ENCODE assay signal across 8 mouse cellular contexts in genomic region chr2:153346221-153347182, GRCm38 (mm10). TPM values are rescaled to one million over a fixed set of nuclear protein-coding genes. Genes with fewer than 3 reads are reported as not detected.
DNase-seq lines count a peak whose midpoint lies in the region; ATAC-seq and TF ChIP-seq lines count a peak whose summit lies in the region.

No protein-coding gene starts in this region.

- TF ChIP-seq EP300 in liver, embryonic 14.5 days (IDR thresholded peaks at IDR 0.05; ENCODE audit: low read depth) = no peak
- no peak for TF ChIP-seq EP300 in stomach, postnatal 0 days (optimal IDR thresholded peaks at IDR 0.05)

- TF ChIP-seq CTCF in liver, embryonic 14.5 days (IDR thresholded peaks at IDR 0.05; ENCODE audit: low read depth) = no peak
- TF ChIP-seq CTCF in stomach, postnatal 0 days (IDR thresholded peaks at IDR 0.05; ENCODE audit: low read depth) = no peak

- peak; percentile 15 to 34 for DNase-seq in left cerebral cortex, adult 8-10 months (ENCODE audit: low spot score in 2 of 2)
- DNase-seq in left cerebral cortex, adult 18-20 months (ENCODE audit: low spot score in 2 of 2) = no peak
- DNase-seq in embryo, embryonic 10 days (ENCODE audit: low spot score) = peak; percentile 80
- DNase-seq in heart, adult 18-20 months = peak; percentile 61 to 75
- peak; percentile 70 for DNase-seq in kidney, adult 11 months
- peak in 2 of 3 experiments; percentile 37 to 39 for DNase-seq in liver, embryonic 14.5 days (ENCODE audit: low read depth in 3 of 3, low spot score in 3 of 3)
- peak; percentile 84 for DNase-seq in neural tube, embryonic 11.5 days (ENCODE audit: low spot score)
- peak; percentile 75 for DNase-seq in stomach, postnatal 0 days (ENCODE audit: low spot score)

- WGBS in liver, embryonic 14.5 days (ENCODE audit: insufficient replicate concordance) = 0% methylated on average over 72 of the region's 76 CpGs
- under 1% methylated on average over 29 of the region's 76 CpGs for WGBS in neural tube, embryonic 11.5 days
- 2% methylated on average over 44 of the region's 76 CpGs for WGBS in stomach, postnatal 0 days

- no peaks in the 10 kb centered on the region for H3K27me3 ChIP-seq in liver, embryonic 14.5 days (ENCODE audit: control insufficient read depth, insufficient read depth, low read length)
- no peaks in the 10 kb centered on the region for H3K27me3 ChIP-seq in neural tube, embryonic 11.5 days (ENCODE audit: control insufficient read depth, insufficient read depth, low read length)
- H3K27me3 ChIP-seq in stomach, postnatal 0 days (ENCODE audit: control insufficient read depth, insufficient read depth, low read length) = no peaks in the 10 kb centered on the region

- peak overlapping the region; percentile 81 for H3K27ac ChIP-seq in liver, embryonic 14.5 days
- H3K27ac ChIP-seq in neural tube, embryonic 11.5 days (ENCODE audit: low read depth, low read length) = peak overlapping the region; percentile 98
- peak overlapping the region; percentile 99 for H3K27ac ChIP-seq in stomach, postnatal 0 days (replicated peaks)

- H3K9ac ChIP-seq in liver, embryonic 14.5 days (replicated peaks) = peak overlapping the region; percentile 99
- peak overlapping the region; percentile 97 for H3K9ac ChIP-seq in neural tube, embryonic 11.5 days (ENCODE audit: low read length)
- peak overlapping the region; percentile 96 for H3K9ac ChIP-seq in stomach, postnatal 0 days (ENCODE audit: low read length)

- H3K4me3 ChIP-seq in liver, embryonic 14.5 days (ENCODE audit: insufficient read depth in 1 of 2, low read depth in 2 of 2, low read length in 2 of 2) = peak overlapping the region; percentile 100
- H3K4me3 ChIP-seq in neural tube, embryonic 11.5 days (ENCODE audit: low read depth, low read length) = peak overlapping the region; percentile 97
- peak overlapping the region; percentile 92 for H3K4me3 ChIP-seq in stomach, postnatal 0 days (ENCODE audit: low read depth, low read length)

- H3K4me2 ChIP-seq in liver, embryonic 14.5 days (ENCODE audit: low read depth) = peak overlapping the region; percentile 93
- H3K4me2 ChIP-seq in neural tube, embryonic 11.5 days (ENCODE audit: low read depth) = peak overlapping the region; percentile 76
- peak overlapping the region; percentile 75 for H3K4me2 ChIP-seq in stomach, postnatal 0 days (replicated peaks; ENCODE audit: low read depth)

- no peaks in the 10 kb centered on the region for H3K9me3 ChIP-seq in liver, embryonic 14.5 days (ENCODE audit: control insufficient read depth, low read length)
- H3K9me3 ChIP-seq in neural tube, embryonic 11.5 days (ENCODE audit: control insufficient read depth, low read length) = no peaks in the 10 kb centered on the region
- no peaks in the 10 kb centered on the region for H3K9me3 ChIP-seq in stomach, postnatal 0 days (ENCODE audit: control insufficient read depth, low read length)

- peak; percentile 47 for ATAC-seq in liver, embryonic 14.5 days (ENCODE audit: insufficient read depth)
- ATAC-seq in neural tube, embryonic 11.5 days (ENCODE audit: insufficient read depth, low FRiP score, low TSS enrichment) = peak; percentile 35
- peak; percentile 44 for ATAC-seq in stomach, postnatal 0 days (ENCODE audit: low FRiP score, low TSS enrichment)

- H3K4me1 ChIP-seq in liver, embryonic 14.5 days (replicated peaks; ENCODE audit: control insufficient read depth in 2 of 2, insufficient read depth in 2 of 2, low read length in 1 of 2) = peaks cover 55 to 58% of the 10 kb centered on the region in 2 experiments
- H3K4me1 ChIP-seq in neural tube, embryonic 11.5 days (ENCODE audit: control insufficient read depth, insufficient read depth, low read length) = peaks cover 12% of the 10 kb centered on the region
- H3K4me1 ChIP-seq in stomach, postnatal 0 days (replicated peaks; ENCODE audit: control insufficient read depth, insufficient read depth) = no peaks in the 10 kb centered on the region; the same call in 1 of the 2 replicates

- H3K36me3 ChIP-seq in liver, embryonic 14.5 days (replicated peaks; ENCODE audit: control insufficient read depth, insufficient read depth, low read depth) = no peaks in the 10 kb centered on the region
- no peaks in the 10 kb centered on the region for H3K36me3 ChIP-seq in neural tube, embryonic 11.5 days (ENCODE audit: control insufficient read depth, insufficient read depth, low read length)
- no peaks in the 10 kb centered on the region for H3K36me3 ChIP-seq in stomach, postnatal 0 days (ENCODE audit: control insufficient read depth, insufficient read depth, low read length)

RNA-seq across cellular contexts. Expression of gene Asxl1, which starts 0.9 kb away (rescaled TPM):
- 10 to 100 TPM; 34.5 to 37.7 (median 35.5) TPM for total RNA-seq in left cerebral cortex, adult 8-10 months (2022)
- total RNA-seq in left cerebral cortex, adult 18-20 months (2021) = 10 to 100 TPM; 34.6 to 36.5 TPM
- 10 to 100 TPM; 17.1 to 17.3 TPM for total RNA-seq in heart, adult 18-20 months (2021)
- 6.4 and 7.7 TPM in 2 replicates for polyA plus RNA-seq in liver, embryonic 14.5 days (2012; rRNA removed)
- polyA plus RNA-seq in liver, embryonic 14.5 days (2014; fragmentation: Nextera tagmentation; extraction: Ambion mirVana) = 6.4 and 6.5 TPM in 2 replicates
- 20.7 and 24.6 TPM in 2 replicates for polyA plus RNA-seq in neural tube, embryonic 11.5 days (2014; fragmentation: Nextera tagmentation; extraction: Ambion mirVana)
- 5.9 TPM in 2 replicates for polyA plus RNA-seq in stomach, postnatal 0 days (2015; fragmentation: Nextera tagmentation; extraction: Ambion mirVana)

RNA-seq across cellular contexts. Expression of gene Kif3b, which starts 55.3 kb away (rescaled TPM):
- total RNA-seq in left cerebral cortex, adult 8-10 months (2022) = 10 to 100 TPM; 49.9 to 53.8 (median 52.3) TPM
- 10 to 100 TPM; 53.5 to 56.9 TPM for total RNA-seq in left cerebral cortex, adult 18-20 months (2021)
- total RNA-seq in heart, adult 18-20 months (2021) = 1 to 10 TPM; 7.6 to 8.1 TPM
- polyA plus RNA-seq in liver, embryonic 14.5 days (2012; rRNA removed) = 2.0 and 2.5 TPM in 2 replicates
- 1.4 and 1.8 TPM in 2 replicates for polyA plus RNA-seq in liver, embryonic 14.5 days (2014; fragmentation: Nextera tagmentation; extraction: Ambion mirVana)
- 7.7 and 8.6 TPM in 2 replicates for polyA plus RNA-seq in neural tube, embryonic 11.5 days (2014; fragmentation: Nextera tagmentation; extraction: Ambion mirVana)
- polyA plus RNA-seq in stomach, postnatal 0 days (2015; fragmentation: Nextera tagmentation; extraction: Ambion mirVana) = 3.1 and 3.2 TPM in 2 replicates

Comparison
In these comparisons a context has a peak if more than half of its experiments do, and no peak if none do; other contexts are left out.
1. DNase-seq: peak in left cerebral cortex, adult 8-10 months (2 of 2), embryo, embryonic 10 days (single experiment), heart, adult 18-20 months (2 of 2), kidney, adult 11 months (single experiment), liver, embryonic 14.5 days (2 of 3), neural tube, embryonic 11.5 days (single experiment) and stomach, postnatal 0 days (single experiment); none in left cerebral cortex, adult 18-20 months (0 of 2).
2. RNA of gene Kif3b, which starts 55.3 kb away (total RNA-seq): 53.5 to 56.9 TPM in left cerebral cortex, adult 18-20 months and 49.9 to 53.8 TPM in left cerebral cortex, adult 8-10 months; 7.6 to 8.1 TPM in heart, adult 18-20 months; every median in the first group is over 4 times any median in the second.
3. Peak in every context shown above with its lines, with median percentiles within 50 percentile points of each other: ATAC-seq, H3K27ac ChIP-seq, H3K4me2 ChIP-seq, H3K4me3 ChIP-seq and H3K9ac ChIP-seq.